Mouse (Mus musculus) spleen, postnatal 14 days (tissue): ENCODE data around the gene Gm5134.

Source experiments
- DNase-seq, 2 experiments: peaks; one replicate each; pipeline ENCODE4 v3.0.0; 2021 to 2022; ENCODE audit warnings: low spot score in 2 of 2

The Gm5134 gene

GRCm38 (mm10) chr10:75954381-75954811 is at the start of gene Gm5134:
Gm5134 (plus strand) TSS chr10:75954514.
- no peak for DNase-seq

DNA sequence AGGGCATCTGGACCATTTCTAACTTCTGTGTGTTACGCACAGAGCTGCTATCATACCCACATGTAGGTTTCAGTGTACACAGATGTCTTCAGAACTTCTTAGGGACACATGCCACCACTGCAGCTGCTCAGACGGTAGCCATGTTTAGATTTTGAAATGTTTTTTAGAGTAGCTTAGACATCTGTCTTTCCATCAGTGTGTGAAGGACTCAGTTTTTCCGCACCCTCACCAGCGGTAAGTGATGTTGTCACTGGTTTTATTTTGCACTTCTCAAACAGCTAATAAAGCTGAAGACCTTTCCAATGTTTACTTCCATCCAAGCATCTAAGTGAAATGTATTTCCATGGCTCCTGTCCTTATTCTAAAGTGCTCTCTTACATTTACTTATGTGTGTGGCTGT is 47.4 kb upstream of the Gm5134 start:
- DNase-seq, result no peak

- no peak for DNase-seq
Observed at GRCm38 (mm10) chr10:75910698-75911097, 43.6 kb upstream of the Gm5134 start.

- no peak for DNase-seq
Observed at GRCm38 (mm10) chr10:75913013-75913589, 41.2 kb upstream of the Gm5134 start.

GRCm38 (mm10) chr10:75915557-75915956 is 38.8 kb upstream of the Gm5134 start:
- DNase-seq, result no peak

GRCm38 (mm10) chr10:75916840-75917239 is 37.5 kb upstream of the Gm5134 start:
- DNase-seq, result no peak

GRCm38 (mm10) chr10:75919026-75919425 is 35.3 kb upstream of the Gm5134 start:
- no peak for DNase-seq

- peak; percentile 88 to 94 for DNase-seq
Observed at GRCm38 (mm10) chr10:75921026-75921725, 33.1 kb upstream of the Gm5134 start, which contains the start of gene Smarcb1. Smarcb1 (minus strand) TSS chr10:75921617.

DNA sequence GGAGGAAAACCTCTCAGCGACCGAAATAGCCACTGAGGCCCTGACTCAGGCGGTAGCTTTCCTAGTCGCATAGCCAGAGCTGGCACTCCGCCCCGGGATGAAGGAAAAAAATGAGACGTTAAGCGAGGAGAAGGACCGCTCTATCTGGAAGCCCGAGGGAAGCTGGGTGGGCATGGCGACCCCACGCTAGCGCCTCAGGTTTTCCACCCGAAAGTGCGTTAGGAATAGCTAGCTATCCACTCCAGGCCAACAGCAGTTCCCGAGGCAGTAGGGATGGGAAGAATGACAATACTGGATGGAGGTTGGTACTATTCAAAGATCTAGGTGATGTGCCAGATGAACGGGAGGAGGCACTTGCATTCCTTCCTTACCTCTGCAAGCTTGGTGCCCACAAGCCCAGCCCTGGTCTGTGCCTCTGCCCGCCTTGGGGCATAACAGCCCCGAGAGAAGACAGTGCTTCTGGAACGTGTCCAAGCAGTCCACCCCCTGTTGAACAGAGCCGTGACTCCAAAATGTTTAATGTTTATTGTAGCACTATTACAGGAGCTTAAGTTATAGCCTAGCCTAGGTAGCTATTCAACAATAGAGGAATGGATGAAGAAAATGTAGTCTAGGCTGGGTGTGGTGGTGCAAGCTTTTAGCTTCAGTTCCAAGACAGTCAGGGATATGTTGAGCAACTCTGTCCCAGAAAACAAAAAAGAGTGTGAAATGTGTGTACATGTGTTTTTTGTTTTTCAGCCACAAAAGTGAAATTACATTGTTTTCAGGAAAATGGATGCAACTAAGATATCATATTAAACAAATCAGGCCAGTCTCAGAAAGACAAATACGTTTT is 32.4 kb upstream of the Gm5134 start:
- no peak for DNase-seq

- no peak for DNase-seq
Observed at GRCm38 (mm10) chr10:75924324-75924723, 30.0 kb upstream of the Gm5134 start.

DNA sequence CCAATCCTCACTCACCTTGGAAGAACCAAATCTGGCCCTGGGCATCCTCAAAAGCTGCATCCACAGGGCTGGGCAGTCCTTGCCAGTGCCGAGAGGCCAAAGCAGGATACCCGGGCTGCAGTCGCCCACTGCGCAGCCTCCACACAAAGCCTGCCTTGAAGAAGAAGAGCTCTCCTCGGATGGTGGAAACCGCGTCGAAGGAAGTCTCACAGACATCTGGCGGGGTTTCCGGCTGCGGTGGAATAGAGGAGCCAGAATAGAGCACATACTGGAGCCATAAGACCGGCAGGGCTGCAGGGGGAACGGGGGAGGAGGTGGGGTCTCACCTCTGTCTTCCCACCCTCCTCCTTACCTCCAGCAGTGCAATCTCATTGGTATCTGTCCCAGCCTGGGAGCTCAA is 27.9 kb upstream of the Gm5134 start:
- no peak for DNase-seq

GRCm38 (mm10) chr10:75930304-75930703 is 24.0 kb upstream of the Gm5134 start:
- no peak for DNase-seq

DNA sequence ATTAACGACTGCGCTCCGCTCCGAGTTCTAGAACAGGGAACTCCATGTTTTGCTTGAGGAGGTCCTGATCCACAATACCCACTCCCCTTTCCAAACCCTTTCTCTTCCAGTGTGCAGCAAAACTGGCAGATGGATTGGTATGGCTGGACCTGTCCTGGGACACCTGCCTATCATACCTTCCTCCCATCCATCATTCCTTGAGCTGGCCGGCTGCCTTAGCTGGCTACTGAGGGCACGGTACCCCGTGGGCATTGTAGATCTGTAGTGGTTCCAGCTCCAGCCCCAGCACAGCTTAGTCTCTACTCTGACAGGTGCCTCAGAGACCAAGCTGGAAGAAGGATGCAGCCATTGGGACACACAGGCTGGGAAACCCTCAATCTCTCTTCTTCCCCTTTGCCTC is 23.0 kb upstream of the Gm5134 start:
- no peak for DNase-seq

GRCm38 (mm10) chr10:75932081-75932678 is 22.1 kb upstream of the Gm5134 start:
- peak in 1 of 2 experiments; percentile 31 for DNase-seq

GRCm38 (mm10) chr10:75932891-75933290 is 21.4 kb upstream of the Gm5134 start, which contains the start of gene Chchd10:
Chchd10 (plus strand) TSS chr10:75933130.
- DNase-seq, result no peak

- DNase-seq, result no peak
Observed at GRCm38 (mm10) chr10:75934991-75935390, 19.3 kb upstream of the Gm5134 start.

- DNase-seq, result peak; percentile 53 to 54
Observed at GRCm38 (mm10) chr10:75935680-75936541, 18.4 kb upstream of the Gm5134 start, which contains the start of gene Mmp11. Mmp11 (minus strand) TSS chr10:75936496.

- peak in 1 of 2 experiments; percentile 17 for DNase-seq
Observed at GRCm38 (mm10) chr10:75936909-75937667, 17.2 kb upstream of the Gm5134 start.

GRCm38 (mm10) chr10:75937851-75938643 is 16.3 kb upstream of the Gm5134 start:
- peak in 1 of 2 experiments; percentile 20 for DNase-seq
